Mouse (Mus musculus) midbrain, embryonic 12.5 days (tissue): ENCODE measurements around the gene Mst1. TPM values are rescaled to one million over a fixed set of nuclear protein-coding genes. Genes with fewer than 3 reads are reported as not detected.
A peak's percentile ranks its signal among the peaks of the same experiment; 100 is the strongest.

Experiments used
- ATAC-seq: fragments of 200-750 bp; cut with Nextera tagmentation; 2 replicates; pipeline ENCODE4 v1.8.0; 2017; ENCODE audit warnings: low read depth, moderate TSS enrichment, moderate library complexity; ENCODE audit not compliant: low FRiP score
- H3K27ac ChIP-seq: fragments of 300-500 bp; sonication (generic); replicated peaks from 2 replicates; pipeline ENCODE4 v1.5.1; 2016; ENCODE audit warnings: mild to moderate bottlenecking
- H3K27me3 ChIP-seq: fragments of 300-500 bp; sonication (generic); 2 replicates; pipeline ENCODE4 v1.6.1; 2016; ENCODE audit warnings: mild to moderate bottlenecking
- H3K36me3 ChIP-seq: fragments of 300-500 bp; sonication (generic); 2 replicates; pipeline ENCODE4 v1.6.1; 2016
- H3K4me1 ChIP-seq: fragments of 300-500 bp; sonication (generic); 2 replicates; pipeline ENCODE4 v1.6.1; 2016
- H3K4me2 ChIP-seq: fragments of 300-500 bp; sonication (generic); replicated peaks from 2 replicates; pipeline ENCODE4 v1.6.1; 2016; ENCODE audit warnings: mild to moderate bottlenecking, moderate library complexity
- H3K4me3 ChIP-seq: fragments of 300-500 bp; sonication (generic); 2 replicates; pipeline ENCODE4 v1.5.1; 2016; ENCODE audit warnings: mild to moderate bottlenecking
- H3K9ac ChIP-seq: fragments of 300-500 bp; sonication (generic); replicated peaks from 2 replicates; pipeline ENCODE4 v1.6.1; 2016; ENCODE audit warnings: mild to moderate bottlenecking, moderate library complexity
- H3K9me3 ChIP-seq: fragments of 300-500 bp; sonication (generic); 2 replicates; pipeline ENCODE4 v1.6.1; 2016; ENCODE audit warnings: mild to moderate bottlenecking
- WGBS: fragments of 180-500 bp; shearing (Covaris S2); methylation state at CpG from one replicate; pipeline ENCODE4 v1.1.7; 2016; 5-methylcytosine and 5-hydroxymethylcytosine counted together
- polyA plus RNA-seq: library from polyadenylated mRNA; unstranded; fragments of >200 nt; fragmentation: Nextera tagmentation; extraction: Ambion mirVana; gene quantifications from 2 replicates; pipeline ENCODE4 v1.2.1, GENCODE M21; 2016

The Mst1 gene
- polyA plus RNA-seq, 1 experiment from 2014 or later = 0.14 TPM

DNA sequence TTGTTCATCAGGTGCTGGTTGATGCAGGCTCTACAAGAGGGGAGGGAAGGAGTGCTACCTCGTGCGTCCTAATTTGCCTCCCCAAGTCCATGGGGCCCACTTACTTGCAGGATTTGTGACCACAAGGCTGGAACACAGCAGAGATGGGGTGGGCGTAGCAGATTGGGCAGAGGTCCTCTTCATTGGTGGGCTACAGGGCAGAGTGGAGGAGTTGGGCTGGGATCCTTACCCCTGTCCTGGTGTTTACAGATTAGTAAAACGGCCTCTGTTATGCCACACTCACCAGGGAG lies 28.4 kb upstream of the Mst1 start:
- Histone ChIP-seq H3K4me1 (peaks cover 24% of the 10 kb centered on the region), H3K36me3 (peaks cover 61% of the 10 kb centered on the region), H3K9ac (no peak overlapping the region), H3K4me3 (no peak overlapping the region), H3K27me3 (no peaks in the 10 kb centered on the region), H3K9me3 (no peaks in the 10 kb centered on the region), H3K4me2 (no peak overlapping the region), H3K27ac (no peak overlapping the region)
- WGBS = 81% methylated on average over 4 of the region's 4 CpGs
- ATAC-seq = no peak

DNA sequence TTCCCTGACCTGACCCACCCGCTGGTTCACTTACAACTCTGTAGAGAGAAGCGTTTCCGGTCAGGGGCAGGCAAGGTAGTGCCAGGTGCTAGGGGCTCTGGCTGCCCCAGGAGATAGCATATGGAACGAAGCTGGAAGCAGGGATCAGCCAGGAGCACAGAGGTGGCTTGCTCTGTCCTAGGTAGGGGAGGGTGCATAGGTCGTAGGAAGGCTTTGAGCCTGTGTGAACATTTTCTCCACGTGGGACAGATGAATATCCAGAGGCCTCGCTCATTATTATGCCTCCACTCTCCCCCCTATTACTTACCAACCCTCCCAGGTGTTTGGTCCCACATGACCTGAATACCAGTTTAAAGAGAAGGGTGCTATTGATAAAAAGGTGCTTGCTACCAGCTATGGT lies 27.8 kb upstream of the Mst1 start:
- Histone ChIP-seq H3K4me3 (no peak overlapping the region), H3K36me3 (peaks cover 60% of the 10 kb centered on the region), H3K27ac (no peak overlapping the region), H3K4me2 (no peak overlapping the region), H3K9me3 (no peaks in the 10 kb centered on the region), H3K4me1 (peaks cover 24% of the 10 kb centered on the region), H3K9ac (no peak overlapping the region), H3K27me3 (no peaks in the 10 kb centered on the region)
- no peak for ATAC-seq
- 75% methylated on average over 7 of the region's 7 CpGs for WGBS

DNA sequence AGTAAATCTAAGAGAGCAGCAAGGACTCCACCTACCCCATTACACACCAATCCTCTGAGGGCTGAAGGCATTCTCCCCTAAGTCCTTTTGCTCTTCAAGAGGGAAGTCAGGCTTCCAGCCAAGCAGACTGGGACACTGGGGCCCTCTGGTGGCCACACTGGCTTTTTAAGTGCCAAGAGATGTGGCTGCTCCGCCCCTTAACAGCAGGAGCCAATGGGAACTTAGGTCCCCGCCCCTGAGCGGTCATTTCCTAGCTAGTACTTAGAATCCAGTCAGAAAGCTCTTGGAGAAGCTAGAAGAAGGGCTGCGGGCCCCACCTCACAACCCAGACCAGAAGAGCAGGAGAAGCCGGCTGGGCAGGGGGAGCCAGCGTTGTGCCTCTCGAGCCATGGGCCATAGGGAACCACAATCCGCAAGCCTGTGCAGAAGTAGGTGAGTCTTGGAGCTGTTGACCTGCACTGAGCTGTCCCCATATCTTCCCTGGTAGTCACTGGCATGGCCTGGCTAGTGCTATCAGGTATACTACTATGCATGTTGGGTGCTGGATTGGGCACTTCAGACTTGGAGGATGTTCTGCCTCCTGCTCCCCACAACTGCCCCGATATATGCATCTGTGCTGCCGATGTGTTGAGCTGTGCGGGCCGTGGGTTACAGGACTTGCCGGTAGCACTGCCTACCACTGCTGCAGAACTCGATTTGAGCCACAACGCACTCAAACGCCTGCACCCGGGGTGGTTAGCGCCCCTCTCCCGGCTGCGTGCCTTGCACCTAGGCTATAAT lies 27.2 kb upstream of the Mst1 start, which contains the start of gene Amigo3:
Gene Amigo3 (plus strand): TSS at position 275 of the 780 bp plus-strand sequence.
- H3K9ac ChIP-seq = no peak within 1 kb of the TSS; the same call in 1 of the 2 replicates

DNA sequence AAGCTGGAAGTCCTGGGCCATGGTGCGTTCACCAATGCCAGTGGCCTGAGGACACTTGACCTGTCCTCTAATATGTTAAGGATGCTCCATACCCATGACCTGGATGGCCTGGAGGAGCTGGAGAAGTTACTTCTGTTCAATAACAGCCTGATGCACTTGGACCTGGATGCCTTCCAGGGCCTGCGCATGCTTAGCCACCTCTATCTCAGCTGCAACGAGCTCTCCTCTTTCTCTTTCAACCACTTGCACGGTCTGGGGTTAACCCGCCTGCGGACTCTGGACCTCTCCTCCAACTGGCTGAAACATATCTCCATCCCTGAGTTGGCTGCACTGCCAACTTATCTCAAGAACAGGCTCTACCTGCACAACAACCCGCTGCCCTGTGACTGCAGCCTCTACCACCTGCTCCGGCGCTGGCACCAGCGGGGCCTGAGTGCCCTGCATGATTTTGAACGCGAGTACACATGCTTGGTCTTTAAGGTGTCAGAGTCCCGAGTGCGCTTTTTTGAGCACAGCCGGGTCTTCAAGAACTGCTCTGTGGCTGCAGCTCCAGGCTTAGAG lies 26.5 kb upstream of the Mst1 start:
- Histone ChIP-seq H3K9ac (no peak overlapping the region), H3K36me3 (peaks cover 71% of the 10 kb centered on the region), H3K4me3 (no peak overlapping the region), H3K4me2 (no peak overlapping the region), H3K9me3 (no peaks in the 10 kb centered on the region), H3K27me3 (no peaks in the 10 kb centered on the region), H3K4me1 (peaks cover 13% of the 10 kb centered on the region), H3K27ac (no peak overlapping the region)
- no peak for ATAC-seq
- WGBS = 92% methylated on average over 15 of the region's 15 CpGs

More for the DNA sequence above, 27.2 kb upstream of the Mst1 start, which contains the start of gene Amigo3:
- H3K36me3 ChIP-seq = peaks cover 64% of the 10 kb centered on the region
- WGBS = 54% methylated on average over 20 of the region's 20 CpGs
- H3K27me3 ChIP-seq = no peaks in the 10 kb centered on the region
- H3K4me1 ChIP-seq = peaks cover 20% of the 10 kb centered on the region
- ATAC-seq = peak; percentile 21; the same call in 1 of the 2 replicates
- H3K9me3 ChIP-seq = no peaks in the 10 kb centered on the region
- H3K4me3 ChIP-seq = no peak within 1 kb of the TSS
- no peak within 1 kb of the TSS for H3K27ac ChIP-seq
- peak within 1 kb of the TSS; percentile 32 for H3K4me2 ChIP-seq

DNA sequence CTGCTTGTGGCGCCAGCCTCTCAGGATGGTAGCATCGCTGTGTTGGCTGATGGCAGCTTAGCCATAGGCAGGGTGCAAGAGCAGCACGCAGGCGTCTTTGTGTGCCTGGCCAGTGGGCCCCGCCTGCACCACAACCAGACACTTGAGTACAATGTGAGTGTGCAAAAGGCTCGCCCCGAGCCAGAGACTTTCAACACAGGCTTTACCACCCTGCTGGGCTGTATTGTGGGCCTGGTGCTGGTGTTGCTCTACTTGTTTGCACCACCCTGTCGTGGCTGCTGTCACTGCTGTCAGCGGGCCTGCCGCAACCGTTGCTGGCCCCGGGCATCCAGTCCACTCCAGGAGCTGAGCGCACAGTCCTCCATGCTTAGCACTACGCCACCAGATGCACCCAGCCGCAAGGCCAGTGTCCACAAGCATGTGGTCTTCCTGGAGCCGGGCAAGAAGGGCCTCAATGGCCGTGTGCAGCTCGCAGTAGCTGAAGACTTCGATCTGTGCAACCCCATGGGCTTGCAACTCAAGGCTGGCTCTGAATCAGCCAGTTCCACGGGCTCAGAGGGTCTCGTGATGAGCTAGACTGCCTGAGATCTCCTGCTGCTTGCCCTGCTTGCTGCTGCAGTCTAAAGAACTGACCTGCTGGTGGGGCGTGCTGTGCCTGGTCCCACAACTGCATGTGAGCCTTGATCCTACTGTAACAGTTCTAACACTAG lies 25.8 kb upstream of the Mst1 start:
- no peak overlapping the region for H3K27ac ChIP-seq
- H3K27me3 ChIP-seq = no peaks in the 10 kb centered on the region
- no peak overlapping the region for H3K4me3 ChIP-seq
- H3K9me3 ChIP-seq = no peaks in the 10 kb centered on the region
- ATAC-seq = no peak
- H3K4me1 ChIP-seq = peaks cover 11% of the 10 kb centered on the region
- WGBS = 92% methylated on average over 22 of the region's 22 CpGs
- peaks cover 78% of the 10 kb centered on the region for H3K36me3 ChIP-seq
- H3K4me2 ChIP-seq = no peak overlapping the region
- H3K9ac ChIP-seq = no peak overlapping the region

DNA sequence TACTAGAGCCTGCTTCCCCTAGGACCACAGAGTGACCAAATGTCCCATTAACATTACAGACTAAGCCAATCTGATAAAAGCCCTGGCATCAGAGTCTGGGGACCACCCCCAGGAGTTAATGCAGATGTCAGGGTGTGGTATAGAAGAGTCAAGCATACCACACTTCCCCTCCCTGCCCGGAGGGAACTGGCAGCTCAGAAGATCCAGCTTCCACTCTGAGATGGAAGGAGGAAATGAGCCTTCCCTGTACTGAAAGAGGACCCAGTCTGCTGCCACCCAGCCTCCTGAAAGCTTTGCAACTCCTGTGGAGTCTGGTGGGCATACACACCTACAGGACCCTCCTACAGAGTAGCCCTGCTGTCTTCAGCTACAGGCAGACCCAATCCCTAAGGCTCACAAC lies 25.2 kb upstream of the Mst1 start:
- WGBS = 100% methylated on average over 1 of the region's 1 CpGs
- Histone ChIP-seq H3K27me3 (no peaks in the 10 kb centered on the region), H3K4me2 (no peak overlapping the region), H3K36me3 (peaks cover 84% of the 10 kb centered on the region), H3K4me1 (peaks cover 5% of the 10 kb centered on the region; the same call in 1 of the 2 replicates), H3K27ac (no peak overlapping the region), H3K9me3 (no peaks in the 10 kb centered on the region), H3K9ac (no peak overlapping the region), H3K4me3 (no peak overlapping the region)
- ATAC-seq = no peak

DNA sequence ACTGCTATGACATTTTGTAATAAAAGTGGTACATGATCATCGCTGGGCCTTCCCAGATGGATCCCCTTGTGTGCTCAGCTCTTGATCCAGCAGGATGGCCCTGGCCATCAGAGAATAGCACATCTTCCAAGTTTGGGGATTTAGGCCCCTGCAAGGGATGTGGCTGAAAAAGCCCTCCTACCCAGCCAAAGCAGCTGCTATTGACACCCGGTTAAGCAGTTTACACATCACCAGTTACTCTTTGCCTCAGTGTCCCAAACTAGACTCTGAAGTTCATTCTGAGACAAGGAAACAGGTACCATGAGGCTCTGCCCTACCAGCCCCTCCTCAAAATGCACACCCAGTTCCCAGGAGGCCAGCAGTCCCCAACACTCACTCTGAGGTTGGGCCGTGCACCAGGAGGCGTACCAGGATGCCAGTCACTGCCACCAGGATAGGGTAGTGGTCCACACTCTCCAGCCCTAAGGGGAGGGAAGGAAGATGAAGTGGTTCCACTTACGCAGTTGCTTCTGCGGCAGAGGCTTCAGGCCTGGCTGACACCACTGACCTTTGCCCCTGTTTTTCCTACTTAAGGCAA lies 24.5 kb upstream of the Mst1 start:
- H3K4me3 ChIP-seq = no peak overlapping the region
- H3K27ac ChIP-seq = no peak overlapping the region
- no peak overlapping the region for H3K9ac ChIP-seq
- no peaks in the 10 kb centered on the region for H3K27me3 ChIP-seq
- no peaks in the 10 kb centered on the region for H3K9me3 ChIP-seq
- H3K4me2 ChIP-seq = no peak overlapping the region
- ATAC-seq = no peak
- H3K4me1 ChIP-seq = peaks cover 5% of the 10 kb centered on the region; the same call in 1 of the 2 replicates
- H3K36me3 ChIP-seq = peaks cover 83% of the 10 kb centered on the region
- 91% methylated on average over 6 of the region's 6 CpGs for WGBS

DNA sequence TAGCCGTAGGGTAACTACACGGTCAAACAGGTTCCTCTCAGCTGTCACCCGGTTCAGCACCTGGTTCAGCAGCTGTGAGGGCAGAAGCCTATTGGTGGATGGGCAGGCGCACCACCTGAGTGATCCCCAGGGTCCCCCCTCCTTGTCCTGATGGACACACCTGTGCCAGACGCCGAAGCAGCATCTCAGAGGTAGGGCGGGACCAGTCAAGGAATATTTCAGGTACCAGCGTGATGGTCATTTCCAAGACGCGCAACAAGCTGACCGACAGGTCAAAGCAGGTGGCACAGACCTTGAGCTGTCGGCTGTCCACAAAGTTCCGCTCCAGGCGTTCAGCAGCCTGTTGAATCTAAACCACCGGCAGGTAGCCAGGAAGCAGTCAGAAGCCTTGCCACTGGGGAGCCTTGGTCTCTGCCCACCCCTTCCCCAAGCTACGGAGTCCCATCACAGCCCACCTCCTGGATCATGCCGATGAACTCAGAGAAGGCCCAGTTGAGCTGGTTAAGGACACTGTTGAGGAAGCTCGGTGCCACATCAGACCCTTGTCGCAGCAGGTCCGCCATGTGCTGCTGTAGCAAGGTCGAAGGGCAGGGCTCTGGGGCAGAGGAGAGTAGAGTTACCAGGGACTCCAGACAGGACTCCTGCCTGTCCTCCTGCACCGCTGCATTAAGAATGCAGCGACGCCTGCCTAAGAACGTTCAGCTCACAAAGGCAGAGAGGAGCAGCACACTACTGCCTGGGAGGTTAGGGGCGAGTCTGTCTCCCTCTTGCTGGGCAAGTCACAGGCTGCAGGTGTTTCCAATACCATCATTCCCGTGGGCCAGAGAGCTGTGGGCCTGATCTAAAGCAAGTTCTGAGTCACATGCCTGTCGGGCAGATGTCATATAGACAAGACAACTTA lies 23.6 kb upstream of the Mst1 start:
- no peak overlapping the region for H3K4me2 ChIP-seq
- no peak overlapping the region for H3K9ac ChIP-seq
- H3K27ac ChIP-seq = no peak overlapping the region
- H3K4me3 ChIP-seq = no peak overlapping the region
- 81% methylated on average over 28 of the region's 28 CpGs for whole genome bisulfite sequencing
- H3K9me3 ChIP-seq = no peaks in the 10 kb centered on the region
- peaks cover 5% of the 10 kb centered on the region; the same call in 1 of the 2 replicates for H3K4me1 ChIP-seq
- peaks cover 80% of the 10 kb centered on the region for H3K36me3 ChIP-seq
- H3K27me3 ChIP-seq = no peaks in the 10 kb centered on the region
- no peak for ATAC-seq

DNA sequence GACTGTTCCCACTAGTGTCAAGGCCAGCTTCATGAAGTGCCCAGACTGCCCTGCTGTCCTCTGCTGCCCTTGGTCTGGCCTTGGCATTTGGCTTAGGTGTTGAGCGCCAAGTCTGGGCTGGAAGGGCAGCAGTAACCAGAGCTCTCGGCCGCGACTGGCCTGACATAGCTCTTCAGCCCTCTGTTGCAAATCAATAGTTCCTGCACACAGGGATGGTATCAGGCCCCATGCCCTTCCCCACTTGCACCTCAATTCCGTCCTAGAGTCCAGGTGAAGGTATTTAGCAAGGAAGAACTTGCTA lies 23.0 kb upstream of the Mst1 start:
- Histone ChIP-seq H3K9ac (no peak overlapping the region), H3K9me3 (no peaks in the 10 kb centered on the region), H3K4me3 (no peak overlapping the region), H3K4me2 (no peak overlapping the region), H3K27ac (no peak overlapping the region), H3K36me3 (peaks cover 80% of the 10 kb centered on the region), H3K4me1 (peaks cover 5% of the 10 kb centered on the region; the same call in 1 of the 2 replicates), H3K27me3 (no peaks in the 10 kb centered on the region)
- 93% methylated on average over 5 of the region's 5 CpGs for WGBS
- no peak for ATAC-seq

DNA sequence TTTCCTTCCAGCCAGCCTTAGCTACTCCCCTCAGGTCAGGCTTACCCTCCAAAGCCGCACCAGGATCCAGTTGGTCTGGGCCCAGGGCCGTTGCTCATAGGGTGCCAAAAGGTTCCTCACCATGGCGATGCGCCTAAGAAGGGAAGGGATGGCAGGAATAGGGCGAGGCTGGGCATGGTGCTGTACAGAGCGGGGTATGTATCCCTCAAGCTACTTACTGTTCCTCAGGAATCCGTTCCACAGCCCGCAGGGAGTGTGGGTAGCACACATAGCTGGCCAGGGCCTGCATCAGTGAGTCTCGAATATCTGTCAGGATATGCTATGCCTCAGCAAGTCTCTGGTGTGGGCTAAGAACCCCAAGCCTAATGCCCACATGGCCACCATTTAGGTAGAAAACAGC lies 21.9 kb upstream of the Mst1 start:
- Histone ChIP-seq H3K9me3 (no peaks in the 10 kb centered on the region), H3K4me2 (no peak overlapping the region), H3K9ac (no peak overlapping the region), H3K27ac (no peak overlapping the region), H3K4me3 (no peak overlapping the region), H3K36me3 (peaks cover 88% of the 10 kb centered on the region), H3K4me1 (peaks cover 2% of the 10 kb centered on the region; the same call in 1 of the 2 replicates), H3K27me3 (no peaks in the 10 kb centered on the region)
- no peak for ATAC-seq
- WGBS = 91% methylated on average over 9 of the region's 9 CpGs

DNA sequence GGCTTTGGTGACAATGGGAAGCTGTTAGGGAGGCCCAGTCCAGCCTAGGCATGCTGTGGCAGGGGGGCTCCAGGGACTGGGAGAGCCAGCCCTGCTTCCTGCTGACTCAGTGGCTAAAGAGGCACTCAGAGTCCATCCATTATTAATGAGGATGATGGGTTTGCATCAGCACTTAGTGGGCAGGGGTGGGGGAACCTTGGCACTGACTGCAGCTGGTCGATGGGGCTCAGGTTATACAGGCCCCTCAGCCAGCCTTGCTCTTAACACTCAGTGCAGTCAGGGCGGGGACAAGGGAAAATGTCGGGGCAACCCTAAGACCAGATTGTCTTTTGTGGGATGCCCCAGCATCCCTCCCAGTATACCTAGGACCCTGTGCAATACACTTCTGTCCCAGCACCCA lies 18.1 kb upstream of the Mst1 start:
- no peak overlapping the region for H3K9ac ChIP-seq
- 85% methylated on average over 3 of the region's 3 CpGs for WGBS
- H3K36me3 ChIP-seq = peaks cover 60% of the 10 kb centered on the region
- H3K4me3 ChIP-seq = no peak overlapping the region
- no peak overlapping the region for H3K27ac ChIP-seq
- ATAC-seq = no peak
- no peak overlapping the region for H3K4me2 ChIP-seq
- no peaks in the 10 kb centered on the region for H3K9me3 ChIP-seq
- no peaks in the 10 kb centered on the region for H3K4me1 ChIP-seq
- H3K27me3 ChIP-seq = no peaks in the 10 kb centered on the region
